Mouse (Mus musculus): Measurements from ENCODE around the gene Ube2a. TPM values are rescaled to one million over a fixed set of nuclear protein-coding genes. Genes with fewer than 3 reads are reported as not detected.
A peak's percentile ranks its signal among the peaks of the same experiment; 100 is the strongest.

Gene Ube2a
- polyA plus RNA-seq, 1 experiment from 2014 or later = 112 TPM

DNA sequence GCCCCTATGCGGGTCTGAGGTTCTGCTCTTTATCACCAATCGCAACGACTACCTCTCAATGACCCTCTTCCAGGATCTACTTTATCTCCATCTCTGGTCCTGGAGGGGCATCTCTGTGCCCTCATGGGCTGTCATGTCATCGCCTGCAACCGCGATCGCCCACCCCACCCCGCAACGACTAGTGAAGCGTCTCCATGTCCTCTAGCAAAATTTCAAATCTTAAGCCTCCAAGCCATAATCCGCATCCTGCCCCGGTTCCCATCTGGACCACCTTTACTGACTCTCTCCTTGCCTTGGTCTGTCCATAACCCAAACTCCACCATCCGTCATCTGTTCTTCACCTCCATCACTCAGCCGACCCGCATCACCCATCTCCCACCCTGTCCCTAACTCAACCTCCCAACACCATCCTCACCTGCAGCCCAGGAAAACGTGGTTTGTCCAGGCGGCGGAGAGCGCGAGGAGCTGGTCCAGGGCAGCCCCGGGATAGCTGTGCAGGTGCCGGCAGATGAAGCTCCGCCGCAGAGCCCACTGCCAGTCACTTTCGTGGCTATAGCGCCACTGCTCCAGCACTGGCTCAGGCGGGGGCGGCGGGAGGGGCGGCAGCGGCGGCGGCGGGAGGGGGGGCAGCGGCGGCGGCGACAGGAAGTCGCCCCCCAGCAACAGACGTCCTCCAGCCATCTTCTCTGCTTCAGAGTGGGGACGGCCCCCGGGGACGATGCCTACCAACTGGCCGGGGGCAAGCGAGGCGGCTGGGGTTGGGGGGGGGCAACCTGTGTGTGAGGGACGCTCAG, 28.8 kb downstream of the Ube2a start, which contains the start of gene Nkrf:
Gene Nkrf (minus strand): TSS at position 579 of the 794 bp plus-strand sequence.
- Histone ChIP-seq H3K4me1 (peaks cover 5% of the 10 kb centered on the region; the same call in 1 of the 2 replicates), H3K27me3 (no peaks in the 10 kb centered on the region)
- WGBS = 17% methylated on average over 34 of the region's 47 CpGs

DNA sequence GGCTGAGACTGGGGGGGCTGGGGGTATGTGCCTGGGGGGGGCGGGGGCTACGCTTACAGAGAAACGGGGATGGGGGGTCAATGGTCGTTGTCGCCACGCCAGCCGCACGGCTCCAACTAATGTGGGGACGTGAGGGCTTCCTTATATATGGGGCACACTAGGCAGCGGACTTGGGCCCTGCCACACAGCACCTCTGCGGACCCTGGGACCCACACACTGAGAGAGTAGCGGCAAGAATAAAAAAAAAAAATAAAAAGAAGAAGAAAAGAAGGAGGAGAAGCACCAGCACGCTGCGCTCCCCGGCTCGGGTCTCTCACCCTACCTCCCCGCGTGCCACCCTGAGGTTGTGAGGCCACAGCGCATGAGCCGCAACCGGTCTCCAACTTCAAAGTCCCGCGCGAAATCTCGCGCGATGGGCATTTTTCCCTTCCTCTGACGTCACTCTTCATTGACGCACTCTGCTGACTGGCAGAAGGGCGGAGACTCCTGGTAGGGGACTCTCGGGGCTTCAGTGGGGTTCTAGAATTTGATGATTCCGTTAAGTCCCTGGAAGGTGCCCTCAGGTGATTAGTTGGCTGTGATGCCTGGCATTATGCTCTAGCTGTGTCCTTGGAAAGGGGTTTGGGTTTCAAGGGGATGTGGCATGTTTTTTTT, 29.5 kb downstream of the Ube2a start:
- Histone ChIP-seq H3K9ac (peak overlapping the region; percentile 23), H3K36me3 (no peaks in the 10 kb centered on the region), H3K9me3 (replicated peaks) (no peaks in the 10 kb centered on the region), H3K27me3 (no peaks in the 10 kb centered on the region), H3K4me1 (peaks cover 5% of the 10 kb centered on the region; the same call in 1 of the 2 replicates), H3K27ac (replicated peaks) (peak overlapping the region; percentile 59), H3K4me3 (replicated peaks) (peak overlapping the region; percentile 53), H3K4me2 (replicated peaks) (peak overlapping the region; percentile 65)
- WGBS = 21% methylated on average over 30 of the region's 32 CpGs
- peak; percentile 85 for ATAC-seq (ENCODE audit: insufficient number of reproducible peaks, low FRiP score, low TSS enrichment, low read depth)

More for the DNA sequence above, 28.8 kb downstream of the Ube2a start, which contains the start of gene Nkrf:
- peak within 1 kb of the TSS; percentile 65 for H3K4me2 ChIP-seq (replicated peaks)
- H3K4me3 ChIP-seq (replicated peaks) = peak within 1 kb of the TSS; percentile 53
- peak; percentile 83 for ATAC-seq (ENCODE audit: insufficient number of reproducible peaks, low FRiP score, low TSS enrichment, low read depth)
- H3K36me3 ChIP-seq = no peaks in the 10 kb centered on the region
- H3K27ac ChIP-seq (replicated peaks) = peak within 1 kb of the TSS; percentile 59
- H3K9ac ChIP-seq = peak within 1 kb of the TSS; percentile 23
- H3K9me3 ChIP-seq (replicated peaks) = no peaks in the 10 kb centered on the region

DNA sequence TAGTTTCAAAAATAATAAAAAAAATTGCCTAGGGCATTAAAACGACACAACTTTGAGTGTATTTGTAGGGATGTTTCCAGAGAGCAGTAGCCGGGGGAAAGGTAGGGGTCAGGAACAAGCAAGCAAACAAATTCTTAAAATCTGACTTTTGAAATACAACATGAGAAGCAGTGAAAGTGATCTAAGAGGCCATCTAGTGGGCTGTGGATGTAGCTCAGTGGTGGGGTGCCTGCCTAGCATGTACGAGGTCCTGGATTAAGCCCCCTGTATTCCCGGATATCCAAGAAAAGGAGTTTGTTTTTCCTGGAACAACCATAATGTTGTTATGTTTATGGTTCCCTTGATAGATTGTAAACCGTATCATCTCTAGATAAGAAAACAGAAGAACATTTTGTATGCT, 32.8 kb downstream of the Ube2a start:
- Histone ChIP-seq H3K4me3 (replicated peaks) (no peak overlapping the region), H3K36me3 (no peaks in the 10 kb centered on the region), H3K4me2 (replicated peaks) (no peak overlapping the region), H3K9ac (no peak overlapping the region), H3K27ac (replicated peaks) (no peak overlapping the region), H3K27me3 (no peaks in the 10 kb centered on the region), H3K4me1 (peaks cover 5% of the 10 kb centered on the region; the same call in 1 of the 2 replicates), H3K9me3 (replicated peaks) (no peaks in the 10 kb centered on the region)
- no peak for ATAC-seq (ENCODE audit: insufficient number of reproducible peaks, low FRiP score, low TSS enrichment, low read depth)
- 31% methylated on average over 5 of the region's 5 CpGs for WGBS

DNA sequence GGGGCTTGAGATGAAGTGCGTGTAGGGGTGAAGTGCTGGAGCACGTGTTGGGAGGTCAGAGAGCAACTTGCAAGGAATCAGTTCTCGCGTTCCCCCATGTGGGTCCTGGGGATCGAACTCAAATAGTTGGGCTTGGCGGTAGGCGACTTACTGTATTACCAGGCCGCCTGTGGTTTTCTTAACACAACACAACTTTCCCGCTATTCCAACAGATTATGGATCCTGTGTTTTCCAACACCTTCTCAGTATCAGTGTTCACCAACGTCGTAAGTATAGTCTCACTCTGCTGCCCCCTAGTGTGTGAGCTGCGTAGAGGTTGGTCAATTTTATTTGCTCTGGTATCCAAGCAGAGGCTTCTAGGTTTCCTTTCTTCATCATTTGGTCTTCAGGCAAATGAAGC, 37.6 kb downstream of the Ube2a start:
- no peak for ATAC-seq (ENCODE audit: insufficient number of reproducible peaks, low FRiP score, low TSS enrichment, low read depth)
- no peaks in the 10 kb centered on the region for H3K27me3 ChIP-seq
- no peak overlapping the region for H3K4me2 ChIP-seq (replicated peaks)
- H3K9ac ChIP-seq = no peak overlapping the region
- no peaks in the 10 kb centered on the region for H3K4me1 ChIP-seq
- H3K36me3 ChIP-seq = no peaks in the 10 kb centered on the region
- H3K4me3 ChIP-seq (replicated peaks) = no peak overlapping the region
- no peaks in the 10 kb centered on the region for H3K9me3 ChIP-seq (replicated peaks)
- H3K27ac ChIP-seq (replicated peaks) = no peak overlapping the region
- 49% methylated on average over 12 of the region's 12 CpGs for WGBS

DNA sequence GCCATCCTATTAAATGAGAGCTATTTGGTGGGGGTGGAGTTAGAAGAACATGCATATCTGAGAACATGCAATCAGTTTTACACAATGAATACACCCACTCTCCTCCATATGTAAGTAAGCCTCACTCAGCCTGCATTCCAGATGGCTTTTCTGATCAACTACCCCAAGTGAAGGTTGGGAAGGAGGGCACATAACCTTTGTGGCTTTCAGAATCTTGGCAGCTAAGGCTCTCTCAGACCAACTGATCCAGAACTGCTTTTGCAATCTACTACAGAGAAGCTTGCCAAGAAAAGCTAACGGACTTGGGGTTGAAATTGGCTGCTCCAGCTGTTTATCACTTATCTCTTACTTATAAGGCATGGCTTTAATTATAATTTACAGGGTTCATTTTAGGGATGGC, 44.0 kb downstream of the Ube2a start:
- no peaks in the 10 kb centered on the region for H3K4me1 ChIP-seq
- H3K4me3 ChIP-seq (replicated peaks) = no peak overlapping the region
- H3K4me2 ChIP-seq (replicated peaks) = no peak overlapping the region
- no peak overlapping the region for H3K27ac ChIP-seq (replicated peaks)
- H3K9me3 ChIP-seq (replicated peaks) = no peaks in the 10 kb centered on the region
- H3K27me3 ChIP-seq = no peaks in the 10 kb centered on the region
- 69% methylated on average over 1 of the region's 1 CpGs for WGBS
- H3K36me3 ChIP-seq = no peaks in the 10 kb centered on the region
- no peak overlapping the region for H3K9ac ChIP-seq
- ATAC-seq (ENCODE audit: insufficient number of reproducible peaks, low FRiP score, low TSS enrichment, low read depth) = no peak

DNA sequence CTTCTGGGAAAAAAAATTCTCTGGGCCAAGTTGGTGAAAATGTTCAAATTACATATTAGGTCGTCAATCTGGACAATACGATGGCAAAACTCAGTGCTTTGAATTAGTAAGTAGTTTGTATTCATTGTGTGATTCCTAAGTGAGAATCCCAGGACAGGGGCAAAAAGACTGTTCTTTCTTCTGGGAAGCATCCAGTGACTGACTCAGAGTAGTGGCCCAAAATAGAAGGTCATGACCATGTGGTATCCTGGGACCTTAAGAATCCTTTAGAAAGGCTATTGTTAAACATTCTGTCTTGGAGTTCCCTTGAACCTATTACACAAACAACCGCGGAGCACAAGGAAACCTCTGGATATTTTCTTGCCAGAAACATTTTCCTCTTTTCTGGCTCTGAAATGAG, 47.6 kb downstream of the Ube2a start:
- H3K9ac ChIP-seq = no peak overlapping the region
- 81% methylated on average over 4 of the region's 4 CpGs for WGBS
- no peaks in the 10 kb centered on the region for H3K9me3 ChIP-seq (replicated peaks)
- no peak for ATAC-seq (ENCODE audit: insufficient number of reproducible peaks, low FRiP score, low TSS enrichment, low read depth)
- H3K4me1 ChIP-seq = no peaks in the 10 kb centered on the region
- no peak overlapping the region for H3K27ac ChIP-seq (replicated peaks)
- H3K27me3 ChIP-seq = no peaks in the 10 kb centered on the region
- no peak overlapping the region for H3K4me2 ChIP-seq (replicated peaks)
- H3K4me3 ChIP-seq (replicated peaks) = no peak overlapping the region
- no peaks in the 10 kb centered on the region for H3K36me3 ChIP-seq

DNA sequence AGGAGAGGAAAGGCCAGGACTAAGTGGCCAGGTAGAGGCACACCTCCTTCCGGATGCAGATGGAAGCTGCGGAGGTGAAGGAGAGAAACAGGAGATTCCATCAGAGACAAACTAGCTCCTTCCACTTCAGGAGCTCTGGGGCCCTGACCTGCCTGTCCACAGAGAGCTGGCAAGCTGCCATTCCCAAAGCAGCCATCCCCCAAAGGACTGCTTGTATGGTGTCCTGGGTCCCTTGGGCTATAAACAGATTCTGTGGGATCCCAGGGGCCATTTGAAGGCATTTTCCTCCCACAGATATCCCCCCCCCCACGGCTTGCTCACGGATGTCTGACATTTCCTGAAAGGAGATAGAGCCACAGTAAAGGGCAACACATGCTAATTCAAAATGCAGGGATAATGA, 55.1 kb downstream of the Ube2a start:
- H3K4me3 ChIP-seq (replicated peaks) = no peak overlapping the region
- no peaks in the 10 kb centered on the region for H3K9me3 ChIP-seq (replicated peaks)
- H3K27me3 ChIP-seq = no peaks in the 10 kb centered on the region
- 82% methylated on average over 4 of the region's 4 CpGs for WGBS
- H3K9ac ChIP-seq = no peak overlapping the region
- no peaks in the 10 kb centered on the region for H3K36me3 ChIP-seq
- no peak overlapping the region for H3K4me2 ChIP-seq (replicated peaks)
- no peak overlapping the region for H3K27ac ChIP-seq (replicated peaks)
- no peak for ATAC-seq (ENCODE audit: insufficient number of reproducible peaks, low FRiP score, low TSS enrichment, low read depth)
- H3K4me1 ChIP-seq = no peaks in the 10 kb centered on the region

DNA sequence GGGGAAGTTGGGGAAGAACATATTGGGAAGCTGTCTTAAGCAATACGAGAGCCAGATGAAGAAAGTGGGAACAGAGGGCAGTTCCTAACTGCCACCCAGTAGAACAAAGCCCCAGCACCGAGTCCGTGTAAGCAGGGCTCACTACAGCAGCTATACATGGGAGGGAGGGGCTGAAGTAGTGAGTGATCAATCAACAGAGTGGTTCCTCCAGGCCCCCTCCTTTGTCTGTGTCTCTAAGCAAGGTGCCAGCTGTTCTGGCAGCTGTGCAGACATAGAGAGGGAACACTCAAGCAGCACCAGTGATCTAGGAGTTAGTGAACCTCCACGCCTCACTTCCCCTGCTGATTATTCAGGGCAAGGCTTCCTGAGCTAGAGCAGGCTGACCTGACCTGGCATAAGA, 56.0 kb downstream of the Ube2a start:
- no peaks in the 10 kb centered on the region for H3K27me3 ChIP-seq
- WGBS = 72% methylated on average over 4 of the region's 4 CpGs
- H3K27ac ChIP-seq (replicated peaks) = no peak overlapping the region
- no peaks in the 10 kb centered on the region for H3K9me3 ChIP-seq (replicated peaks)
- H3K4me3 ChIP-seq (replicated peaks) = no peak overlapping the region
- no peak overlapping the region for H3K9ac ChIP-seq
- H3K4me1 ChIP-seq = no peaks in the 10 kb centered on the region
- no peaks in the 10 kb centered on the region for H3K36me3 ChIP-seq
- H3K4me2 ChIP-seq (replicated peaks) = no peak overlapping the region
- no peak for ATAC-seq (ENCODE audit: insufficient number of reproducible peaks, low FRiP score, low TSS enrichment, low read depth)

DNA sequence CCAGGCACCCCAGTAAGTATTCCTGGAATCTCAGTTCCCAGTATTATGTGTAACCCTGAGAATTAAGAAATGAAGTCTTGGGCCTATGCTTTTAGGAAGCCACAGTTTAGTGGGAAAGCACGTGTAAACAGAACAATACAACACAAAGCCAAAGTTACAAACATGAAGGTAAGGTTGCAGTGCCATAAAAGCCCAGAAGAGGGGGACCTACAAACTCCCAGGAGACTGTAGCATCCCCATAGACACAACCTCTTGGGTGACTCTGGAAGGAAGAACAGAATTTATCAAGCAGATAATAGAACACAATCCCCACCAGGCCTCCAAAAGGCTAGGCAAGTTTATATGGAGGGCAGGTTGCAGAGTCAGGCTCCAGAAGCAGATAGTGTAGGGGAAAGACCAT, 56.9 kb downstream of the Ube2a start:
- Histone ChIP-seq H3K9ac (no peak overlapping the region), H3K4me3 (replicated peaks) (no peak overlapping the region), H3K27ac (replicated peaks) (no peak overlapping the region), H3K4me1 (no peaks in the 10 kb centered on the region), H3K27me3 (no peaks in the 10 kb centered on the region), H3K36me3 (no peaks in the 10 kb centered on the region), H3K9me3 (replicated peaks) (no peaks in the 10 kb centered on the region), H3K4me2 (replicated peaks) (no peak overlapping the region)
- WGBS = 55% methylated on average over 1 of the region's 1 CpGs
- ATAC-seq (ENCODE audit: insufficient number of reproducible peaks, low FRiP score, low TSS enrichment, low read depth) = no peak

All from embryonic facial prominence, embryonic 15.5 days (tissue).